Mouse (Mus musculus) CH12F3 (cell line): Measurements from ENCODE around the gene Pacs1.

Experiments
- in situ Hi-C: fragments of 300-500 bp; cut with MboI; formaldehyde crosslinking; loops from 2 replicates; pipeline ENCODE4 v1.14.3; 2020; ENCODE audit warnings: low sequenced_read_pairs

Pacs1 gene

DNA sequence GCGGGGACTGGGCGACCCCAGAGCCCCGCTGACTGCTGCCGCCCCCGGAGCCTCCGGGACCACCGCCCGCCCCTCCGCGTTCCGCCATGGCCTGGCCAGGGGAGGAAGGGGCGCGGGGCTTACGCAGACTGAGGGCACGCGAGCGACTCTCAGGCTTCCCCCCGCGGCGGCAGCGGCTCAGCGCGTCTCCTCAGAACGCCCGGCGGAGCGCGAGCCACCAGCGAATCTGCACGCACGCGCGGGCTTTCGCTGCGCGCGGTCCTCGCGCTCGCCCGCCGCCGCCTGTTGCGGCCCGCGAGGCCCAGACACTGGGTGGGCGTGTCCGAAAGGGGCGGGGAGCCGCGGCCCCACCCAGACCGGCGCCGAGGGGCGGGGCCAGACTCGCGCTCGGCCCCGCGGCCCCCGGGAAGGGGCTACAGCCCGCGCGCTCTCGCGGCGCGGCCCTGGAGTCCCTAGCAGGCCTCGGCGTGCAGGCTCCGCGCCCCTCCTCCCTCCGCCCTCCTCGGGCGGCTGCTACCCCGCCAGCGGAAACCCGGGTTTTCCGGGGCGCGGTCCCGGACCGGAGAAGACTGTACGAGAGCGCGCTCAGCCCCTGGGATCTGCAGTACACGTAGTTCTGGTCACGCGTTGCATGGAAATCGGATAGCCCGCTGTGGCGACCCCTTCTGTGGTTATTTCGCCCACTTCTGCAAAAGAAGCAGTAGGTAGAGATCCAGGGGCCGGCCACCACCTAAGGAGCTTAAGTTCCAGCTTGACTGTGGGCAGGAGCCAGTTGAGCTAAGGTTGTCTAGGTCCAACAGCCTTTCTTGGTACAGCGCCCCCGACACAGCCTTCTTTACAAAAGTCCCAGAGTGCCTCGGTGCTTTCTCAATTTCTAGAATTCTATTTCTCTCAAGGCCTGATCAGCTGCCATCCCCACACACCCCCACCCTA is at the start of gene Pacs1:
Gene Pacs1, minus strand, starts transcription at position 319 of the 933 bp plus-strand sequence.
- in situ Hi-C loops, result no loop called here

DNA sequence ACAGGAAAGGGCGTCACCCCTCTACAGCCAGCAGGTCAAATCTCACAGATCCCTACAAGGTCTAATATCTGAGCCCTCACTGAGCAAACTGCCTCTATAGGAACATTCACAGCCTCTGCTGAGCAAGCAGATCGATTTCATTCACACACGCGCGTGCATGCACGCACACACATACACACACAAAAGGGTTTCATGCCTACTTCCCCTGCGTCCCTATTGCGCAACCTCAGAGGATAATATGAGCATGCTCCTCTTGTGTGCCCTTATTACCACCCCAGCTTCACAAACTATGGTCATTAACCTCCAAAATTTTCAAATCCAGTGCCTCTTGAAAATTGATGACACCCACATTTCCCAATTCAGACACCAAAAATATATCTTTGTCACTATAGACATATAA is 40.3 kb upstream of the Pacs1 start:
- in situ Hi-C loops, result no loop called here

DNA sequence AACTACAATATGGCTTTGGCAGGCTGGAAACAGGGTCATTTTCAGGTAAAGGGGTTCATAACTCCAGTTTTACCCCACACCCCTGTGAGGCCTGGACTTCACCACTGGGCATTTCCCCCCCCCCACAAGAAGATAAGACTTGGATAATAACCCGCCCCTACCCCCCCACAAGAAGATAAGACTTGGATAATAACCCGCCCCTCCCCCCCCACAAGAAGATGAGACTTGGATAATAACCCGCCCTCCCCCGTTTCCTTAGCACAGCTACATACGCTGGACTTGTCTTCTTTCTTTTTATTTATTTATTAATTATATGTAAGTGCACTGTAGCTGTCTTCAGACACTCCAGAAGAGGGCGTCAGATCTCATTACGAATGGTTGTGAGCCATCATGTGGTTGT is 36.1 kb upstream of the Pacs1 start:
- in situ Hi-C loops, result no loop called here

GRCm38 (mm10) chr19:5306968-5307734 is 34.2 kb upstream of the Pacs1 start:
- in situ Hi-C loops, result no loop called here

GRCm38 (mm10) chr19:5306279-5306678 is 33.4 kb upstream of the Pacs1 start:
- in situ Hi-C loops, result no loop called here

DNA sequence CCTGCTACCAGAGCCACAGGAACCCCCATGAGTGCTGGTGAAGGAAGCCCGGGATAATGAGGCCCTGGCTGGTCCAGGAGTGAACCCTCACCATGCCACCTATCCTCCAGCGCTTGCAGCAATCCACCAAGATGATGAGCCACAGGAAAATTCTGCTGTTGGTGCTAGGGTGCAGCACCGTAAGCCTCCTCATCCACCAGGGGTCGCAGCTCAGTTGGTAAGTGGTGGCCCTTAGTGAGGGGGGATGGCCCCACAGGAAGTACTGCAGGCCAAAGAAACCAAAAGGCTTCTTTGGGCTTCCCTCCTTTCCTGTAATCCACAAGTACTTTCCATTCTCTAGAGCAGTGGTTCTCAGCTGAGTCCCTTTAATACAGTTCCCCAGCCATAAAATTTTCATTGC is 29.5 kb upstream of the Pacs1 start:
- in situ Hi-C loops, result no loop called here

GRCm38 (mm10) chr19:5300588-5300987 is 27.7 kb upstream of the Pacs1 start:
- in situ Hi-C loops, result no loop called here

DNA sequence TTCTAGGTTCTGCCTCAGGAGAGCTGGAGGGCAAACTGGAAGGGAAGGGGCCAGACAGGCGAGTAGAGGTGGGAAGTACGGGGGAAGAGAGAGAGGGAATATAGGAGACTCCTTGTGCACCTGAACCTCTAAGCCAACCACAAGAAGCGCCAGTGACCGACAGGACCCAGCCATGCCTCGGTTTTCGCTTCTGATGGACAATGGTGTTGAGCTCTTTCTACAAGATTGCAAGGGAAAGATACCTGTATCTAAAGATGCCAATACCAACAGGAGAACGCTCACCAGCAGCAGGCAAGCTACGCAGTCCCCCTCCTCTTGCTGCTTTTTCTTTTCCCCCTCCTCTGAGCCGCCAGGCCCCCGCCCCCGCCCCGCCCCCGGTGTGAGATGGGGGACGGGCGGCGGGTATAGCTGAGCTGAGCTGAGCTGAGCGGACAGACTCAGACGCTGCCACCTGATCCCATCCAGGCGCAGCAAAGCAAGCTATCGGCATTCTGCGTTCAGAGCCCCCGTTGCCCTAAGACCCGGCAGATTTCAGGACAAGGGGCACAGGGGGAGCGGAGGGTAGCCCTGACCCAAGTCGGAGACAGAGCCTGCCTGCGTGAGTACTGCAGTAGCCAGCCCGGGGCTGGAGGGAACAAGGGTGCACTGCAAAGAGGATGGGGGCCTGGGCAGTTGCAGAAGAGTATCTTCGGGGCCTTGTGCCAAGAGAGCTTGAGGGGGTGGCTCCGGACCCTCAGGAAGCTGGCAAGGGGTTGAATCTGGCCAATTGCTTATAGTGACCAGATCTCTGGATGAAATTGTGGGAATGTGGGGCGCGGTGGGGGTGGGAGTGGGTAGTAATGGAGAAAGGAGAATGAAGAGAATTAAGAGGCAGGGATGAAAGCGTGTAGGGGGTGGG is 25.2 kb upstream of the Pacs1 start, which contains the start of gene Gal3st3:
Gene Gal3st3, plus strand, starts transcription at position 429 of the 898 bp plus-strand sequence.
- in situ Hi-C loops, result no loop called here

DNA sequence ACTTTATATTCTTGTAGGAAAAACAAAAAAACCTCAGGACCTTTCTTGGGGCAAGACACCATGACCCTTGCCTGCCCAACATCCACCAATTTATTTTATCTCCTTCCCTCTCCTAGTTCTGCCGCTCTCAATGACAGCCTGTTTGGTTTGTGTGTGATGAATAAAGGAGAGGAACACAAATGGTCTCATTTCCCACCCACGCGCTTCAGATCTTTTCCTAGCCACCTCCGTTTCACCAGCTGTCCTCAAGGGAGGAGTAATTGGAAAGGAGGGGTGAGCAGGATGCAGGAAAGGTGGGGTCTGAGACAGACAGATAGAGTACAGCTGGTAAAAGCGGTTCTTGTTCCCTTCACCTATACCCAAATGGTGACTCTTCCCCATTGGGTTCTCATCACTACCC is 23.7 kb upstream of the Pacs1 start:
- in situ Hi-C loops, result no loop called here

GRCm38 (mm10) chr19:5295736-5296075 is 22.8 kb upstream of the Pacs1 start:
- in situ Hi-C loops, result no loop called here

DNA sequence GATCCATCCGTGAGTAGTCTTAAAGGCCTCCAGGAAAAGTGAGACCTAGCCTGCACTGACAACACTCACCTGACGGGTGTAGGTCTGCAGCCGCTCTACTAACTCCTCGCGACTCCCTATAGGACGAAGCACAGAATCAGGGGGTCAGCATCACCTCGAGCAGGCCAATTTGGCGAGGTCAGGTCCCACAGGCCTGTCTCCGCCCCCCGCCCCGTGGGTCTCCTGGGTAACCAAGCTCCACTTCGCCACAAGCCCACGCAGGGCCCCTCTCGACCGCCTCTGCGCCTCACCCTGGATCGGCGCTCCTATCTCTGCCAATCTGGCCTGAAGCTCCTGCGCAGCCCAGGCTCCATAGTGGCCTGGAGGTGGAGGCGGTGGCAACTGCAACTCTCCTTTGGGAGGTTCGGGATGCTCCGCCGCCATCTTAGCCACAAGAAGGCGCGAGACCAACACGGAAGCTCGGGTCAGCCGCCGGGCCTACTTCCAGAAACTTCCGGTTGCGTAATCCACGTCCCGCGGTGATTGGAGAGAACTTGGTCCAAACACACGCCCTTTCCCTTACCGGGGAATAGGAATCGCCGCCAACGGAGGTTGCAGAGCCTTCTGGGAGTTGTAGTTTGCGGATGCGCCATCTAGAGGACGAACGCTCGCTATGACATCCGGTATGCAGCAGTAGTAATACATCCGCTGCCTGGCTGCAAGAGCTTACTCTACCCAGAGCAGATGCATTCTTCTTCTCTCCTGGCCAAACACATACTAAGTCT is 22.2 kb upstream of the Pacs1 start, which contains the start of gene Sf3b2:
Gene Sf3b2, minus strand, starts transcription at position 484 of the 764 bp plus-strand sequence.
- in situ Hi-C loops, result no loop called here

DNA sequence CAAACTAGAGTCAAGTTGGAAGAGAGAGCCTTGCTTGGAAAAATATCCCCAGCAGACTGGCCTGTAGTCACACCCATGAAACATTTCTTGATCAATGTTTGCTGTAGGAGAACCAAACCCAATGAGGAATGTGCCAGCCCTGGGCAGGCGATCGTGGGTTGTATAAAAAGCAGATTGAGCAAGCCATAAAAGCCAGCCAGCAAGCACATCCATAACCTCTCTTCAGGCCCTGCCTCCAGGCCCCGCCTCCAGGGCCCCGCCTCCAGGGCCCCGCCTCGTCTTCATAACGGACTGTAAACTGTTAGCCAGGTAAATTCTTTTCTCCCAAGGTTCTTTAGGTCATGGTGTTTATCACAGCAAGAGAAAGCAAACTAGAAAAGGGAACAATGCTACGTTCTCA is 5.5 kb upstream of the Pacs1 start:
- in situ Hi-C loops, result no loop called here

DNA sequence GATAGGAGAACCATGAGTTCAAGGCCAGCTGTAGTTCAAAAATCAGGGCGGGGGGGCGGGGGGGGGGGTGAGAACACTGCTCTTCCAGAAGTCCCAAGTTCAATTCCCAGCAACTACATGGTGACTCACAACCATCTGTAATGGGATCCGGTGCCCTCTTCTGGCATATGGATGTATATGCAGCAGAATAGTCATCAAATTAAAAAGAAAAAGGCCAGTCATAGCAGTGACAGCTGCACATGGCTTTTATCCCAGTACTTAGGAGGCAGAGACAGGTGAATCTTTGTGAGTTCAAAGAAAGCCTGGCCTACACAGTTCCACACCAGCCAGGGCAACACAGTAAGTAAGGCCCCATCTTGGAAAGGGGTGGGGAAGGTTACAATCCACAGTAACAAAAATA is 4.2 kb upstream of the Pacs1 start:
- in situ Hi-C loops, result no loop called here

GRCm38 (mm10) chr19:5276531-5276930 is 3.6 kb upstream of the Pacs1 start:
- in situ Hi-C loops, result no loop called here

DNA sequence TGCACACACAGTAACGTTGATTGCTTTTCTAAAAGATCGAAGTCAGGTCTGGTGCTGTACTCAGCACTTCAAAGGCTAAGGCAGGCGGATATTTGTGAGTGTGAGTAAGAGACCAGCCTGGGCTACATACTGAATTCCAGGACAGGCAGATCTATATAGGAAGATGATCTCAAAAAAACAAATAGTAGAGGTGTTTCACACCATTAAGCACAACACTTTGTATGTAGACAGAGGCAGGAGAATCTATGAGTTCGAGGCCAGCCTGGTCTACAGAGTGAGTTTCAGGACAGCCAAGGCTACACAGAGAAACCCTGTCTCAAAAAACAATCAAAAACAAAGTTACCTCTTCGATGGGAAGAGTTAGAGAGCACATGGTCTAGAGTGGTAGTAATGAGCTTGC is 2.8 kb upstream of the Pacs1 start:
- in situ Hi-C loops, result no loop called here

DNA sequence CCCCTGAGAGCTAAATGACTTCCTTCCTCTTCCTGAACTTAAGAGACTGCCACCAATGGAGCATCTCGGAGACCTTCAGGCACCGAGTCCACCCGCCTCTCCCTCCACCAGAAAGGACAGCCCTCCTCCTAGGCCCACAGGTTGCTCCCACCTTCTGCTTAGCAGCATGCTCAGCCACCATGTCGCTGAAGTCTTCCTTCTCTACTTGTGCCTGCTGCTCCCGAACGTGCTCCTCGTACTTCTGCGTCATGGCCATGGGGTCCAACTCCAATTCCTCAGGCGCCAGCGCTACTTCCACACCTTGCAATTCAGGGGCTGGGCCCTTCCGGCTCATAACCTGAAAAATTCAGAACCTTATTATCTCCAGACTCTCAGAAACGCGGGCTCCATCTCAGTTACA is 1.7 kb upstream of the Pacs1 start:
- in situ Hi-C loops, result no loop called here

GRCm38 (mm10) chr19:5273916-5274315 is 997 bp upstream of the Pacs1 start:
- in situ Hi-C loops, result no loop called here

- in situ Hi-C loops, result no loop called here
Measured at GRCm38 (mm10) chr19:5272326-5272795, 558 bp downstream of the Pacs1 start.

DNA sequence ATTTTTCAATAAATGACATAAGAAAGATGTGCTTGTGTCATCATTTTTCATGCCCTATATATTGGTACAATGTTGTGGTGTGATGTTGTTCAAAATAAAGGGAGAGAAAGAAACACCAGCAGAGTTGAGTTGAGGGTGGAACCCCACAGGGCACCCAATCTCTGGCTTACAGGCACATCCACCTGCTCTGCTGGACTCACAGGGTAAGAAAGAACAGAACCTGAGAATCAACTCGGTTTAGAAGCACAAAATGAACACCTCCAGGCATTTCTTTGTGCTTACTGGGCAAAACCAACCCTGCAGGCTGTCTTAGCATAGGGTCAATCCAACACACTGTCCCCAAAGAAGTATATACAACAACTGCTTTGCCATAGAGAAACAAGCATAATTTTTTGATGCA is 1.5 kb downstream of the Pacs1 start:
- in situ Hi-C loops, result no loop called here

- in situ Hi-C loops, result no loop called here
Measured at GRCm38 (mm10) chr19:5269392-5269791, 3.5 kb downstream of the Pacs1 start.
